Mouse (Mus musculus) embryonic facial prominence, embryonic 12.5 days (tissue): ENCODE measurements at regions not wholly inside any gene's neighbourhood (a gene's known extent, or its start where the extent isn't known, plus 50 kb on each side); places are given as distances from the start of the nearest gene placed in this dataset.

Source experiments
- ATAC-seq: fragments of 200-750 bp; cut with Nextera tagmentation; 2 replicates; pipeline ENCODE4 v1.8.0; 2017; ENCODE audit not compliant: insufficient number of reproducible peaks, insufficient read depth, low FRiP score, low TSS enrichment
- H3K27ac ChIP-seq: fragments of 300-500 bp; sonication (generic); 2 replicates; pipeline ENCODE4 v1.5.1; 2016; ENCODE audit warnings: mild to moderate bottlenecking
- H3K27me3 ChIP-seq: fragments of 300-500 bp; sonication (generic); 2 replicates; pipeline ENCODE4 v1.6.1; 2016; ENCODE audit warnings: mild to moderate bottlenecking, moderate library complexity
- H3K36me3 ChIP-seq: fragments of 300-500 bp; sonication (generic); 2 replicates; pipeline ENCODE4 v1.6.1; 2016; ENCODE audit warnings: mild to moderate bottlenecking
- H3K4me1 ChIP-seq: fragments of 300-500 bp; sonication (generic); 2 replicates; pipeline ENCODE4 v1.6.1; 2016
- H3K4me2 ChIP-seq: fragments of 300-500 bp; sonication (generic); replicated peaks from 2 replicates; pipeline ENCODE4 v1.6.1; 2016; ENCODE audit warnings: mild to moderate bottlenecking, moderate library complexity
- H3K4me3 ChIP-seq: fragments of 300-500 bp; sonication (generic); 2 replicates; pipeline ENCODE4 v1.5.1; 2016; ENCODE audit warnings: mild to moderate bottlenecking
- H3K9ac ChIP-seq: fragments of 300-500 bp; sonication (generic); 2 replicates; pipeline ENCODE4 v1.6.1; 2016; ENCODE audit warnings: mild to moderate bottlenecking, moderate library complexity
- H3K9me3 ChIP-seq: fragments of 300-500 bp; sonication (generic); 2 replicates; pipeline ENCODE4 v1.6.1; 2016; ENCODE audit warnings: mild to moderate bottlenecking, moderate library complexity
- WGBS: fragments of 180-500 bp; shearing (Covaris S2); methylation state at CpG from one replicate; pipeline ENCODE4 v1.1.7; 2016; 5-methylcytosine and 5-hydroxymethylcytosine counted together

- no peak overlapping the region for H3K27ac ChIP-seq
- H3K36me3 ChIP-seq: no peaks in the 10 kb centered on the region
- H3K4me1 ChIP-seq: no peaks in the 10 kb centered on the region
- 75% methylated on average over 3 of the region's 3 CpGs for WGBS
- no peak overlapping the region for H3K9ac ChIP-seq
- H3K27me3 ChIP-seq: no peaks in the 10 kb centered on the region
- no peak overlapping the region for H3K4me2 ChIP-seq
- H3K9me3 ChIP-seq: no peaks in the 10 kb centered on the region
- H3K4me3 ChIP-seq: no peak overlapping the region
- ATAC-seq: no peak
These were observed 221.3 kb upstream of the Irx1 start for GRCm38 (mm10) chr13:72184846-72185118.

GRCm38 (mm10) chr13:72195881-72196280, 232.4 kb upstream of the Irx1 start:
- peaks cover 13% of the 10 kb centered on the region; the same call in 1 of the 2 replicates for H3K4me1 ChIP-seq
- no peak overlapping the region for H3K4me3 ChIP-seq
- H3K27ac ChIP-seq: no peak overlapping the region
- no peaks in the 10 kb centered on the region for H3K36me3 ChIP-seq
- no peaks in the 10 kb centered on the region for H3K27me3 ChIP-seq
- H3K4me2 ChIP-seq: no peak overlapping the region
- 89% methylated on average over 2 of the region's 2 CpGs for WGBS
- ATAC-seq: no peak
- no peaks in the 10 kb centered on the region for H3K9me3 ChIP-seq
- H3K9ac ChIP-seq: no peak overlapping the region

GRCm38 (mm10) chr13:72198341-72199105, 235.0 kb upstream of the Irx1 start:
- WGBS: 50% methylated on average over 22 of the region's 22 CpGs
- no peak for ATAC-seq
- Histone ChIP-seq H3K27ac (no peak overlapping the region), H3K9ac (no peak overlapping the region), H3K4me2 (0 out of 2 replicates have a peak overlapping the region, but pooled peaks have one; percentile 0), H3K4me1 (peaks cover 13% of the 10 kb centered on the region; the same call in 1 of the 2 replicates), H3K4me3 (no peak overlapping the region), H3K9me3 (no peaks in the 10 kb centered on the region), H3K27me3 (no peaks in the 10 kb centered on the region), H3K36me3 (no peaks in the 10 kb centered on the region)

GRCm38 (mm10) chr13:72209518-72209917, 246.0 kb upstream of the Irx1 start:
- H3K36me3 ChIP-seq: no peaks in the 10 kb centered on the region
- no peak for ATAC-seq
- H3K9ac ChIP-seq: no peak overlapping the region
- H3K9me3 ChIP-seq: no peaks in the 10 kb centered on the region
- WGBS: 85% methylated on average over 5 of the region's 5 CpGs
- no peaks in the 10 kb centered on the region for H3K27me3 ChIP-seq
- no peak overlapping the region for H3K27ac ChIP-seq
- H3K4me1 ChIP-seq: no peaks in the 10 kb centered on the region
- no peak overlapping the region for H3K4me3 ChIP-seq
- H3K4me2 ChIP-seq: no peak overlapping the region

- no peak overlapping the region for H3K4me3 ChIP-seq
- ATAC-seq: no peak
- 38% methylated on average over 10 of the region's 10 CpGs for WGBS
- H3K9me3 ChIP-seq: no peaks in the 10 kb centered on the region
- H3K4me1 ChIP-seq: no peaks in the 10 kb centered on the region
- H3K36me3 ChIP-seq: no peaks in the 10 kb centered on the region
- no peaks in the 10 kb centered on the region for H3K27me3 ChIP-seq
- H3K27ac ChIP-seq: no peak overlapping the region
- H3K9ac ChIP-seq: no peak overlapping the region
- no peak overlapping the region for H3K4me2 ChIP-seq
These were observed 246.5 kb upstream of the Irx1 start for GRCm38 (mm10) chr13:72209946-72210456.

GRCm38 (mm10) chr13:72210474-72211309, 247.2 kb upstream of the Irx1 start:
- H3K27ac ChIP-seq: no peak overlapping the region
- 65% methylated on average over 7 of the region's 7 CpGs for WGBS
- no peaks in the 10 kb centered on the region for H3K4me1 ChIP-seq
- H3K9ac ChIP-seq: no peak overlapping the region
- H3K36me3 ChIP-seq: no peaks in the 10 kb centered on the region
- H3K27me3 ChIP-seq: no peaks in the 10 kb centered on the region
- H3K4me3 ChIP-seq: no peak overlapping the region
- H3K9me3 ChIP-seq: no peaks in the 10 kb centered on the region
- H3K4me2 ChIP-seq: no peak overlapping the region
- ATAC-seq: no peak

- no peaks in the 10 kb centered on the region for H3K4me1 ChIP-seq
- H3K4me2 ChIP-seq: no peak overlapping the region
- no peaks in the 10 kb centered on the region for H3K36me3 ChIP-seq
- no peak overlapping the region for H3K9ac ChIP-seq
- ATAC-seq: no peak
- no peak overlapping the region for H3K27ac ChIP-seq
- H3K4me3 ChIP-seq: no peak overlapping the region
- no peaks in the 10 kb centered on the region for H3K27me3 ChIP-seq
- WGBS: 69% methylated on average over 4 of the region's 4 CpGs
- no peaks in the 10 kb centered on the region for H3K9me3 ChIP-seq
These were observed 248.2 kb upstream of the Irx1 start for GRCm38 (mm10) chr13:72211716-72212115.

GRCm38 (mm10) chr13:72212747-72213146, 249.2 kb upstream of the Irx1 start:
- no peaks in the 10 kb centered on the region for H3K27me3 ChIP-seq
- H3K9ac ChIP-seq: no peak overlapping the region
- no peak overlapping the region for H3K4me3 ChIP-seq
- no peaks in the 10 kb centered on the region for H3K36me3 ChIP-seq
- H3K4me2 ChIP-seq: no peak overlapping the region
- no peak for ATAC-seq
- 68% methylated on average over 2 of the region's 2 CpGs for WGBS
- H3K9me3 ChIP-seq: no peaks in the 10 kb centered on the region
- H3K27ac ChIP-seq: no peak overlapping the region
- H3K4me1 ChIP-seq: no peaks in the 10 kb centered on the region

- Histone ChIP-seq H3K9me3 (peaks cover 6% of the 10 kb centered on the region; the same call in 1 of the 2 replicates), H3K27ac (no peak overlapping the region), H3K4me1 (no peaks in the 10 kb centered on the region), H3K9ac (no peak overlapping the region), H3K36me3 (no peaks in the 10 kb centered on the region), H3K4me2 (no peak overlapping the region), H3K27me3 (no peaks in the 10 kb centered on the region), H3K4me3 (no peak overlapping the region)
- 80% methylated on average over 2 of the region's 2 CpGs for WGBS
- ATAC-seq: no peak
These were observed 255.8 kb upstream of the Irx1 start for GRCm38 (mm10) chr13:72219329-72219728.

GRCm38 (mm10) chr13:72227102-72227501, 263.6 kb upstream of the Irx1 start:
- Histone ChIP-seq H3K36me3 (no peaks in the 10 kb centered on the region), H3K27ac (no peak overlapping the region), H3K4me2 (no peak overlapping the region), H3K4me1 (no peaks in the 10 kb centered on the region), H3K9me3 (no peaks in the 10 kb centered on the region), H3K27me3 (0 out of 2 replicates have a peak, but pooled peaks cover 4% of the 10 kb centered on the region), H3K9ac (no peak overlapping the region), H3K4me3 (no peak overlapping the region)
- no peak for ATAC-seq
- WGBS: 91% methylated on average over 1 of the region's 1 CpGs

GRCm38 (mm10) chr13:72231032-72231591, 267.6 kb upstream of the Irx1 start:
- no peak overlapping the region for H3K4me2 ChIP-seq
- no peaks in the 10 kb centered on the region for H3K36me3 ChIP-seq
- H3K27me3 ChIP-seq: 0 out of 2 replicates have a peak, but pooled peaks cover 1% of the 10 kb centered on the region
- H3K27ac ChIP-seq: no peak overlapping the region
- no peaks in the 10 kb centered on the region for H3K9me3 ChIP-seq
- no peak overlapping the region for H3K9ac ChIP-seq
- no peaks in the 10 kb centered on the region for H3K4me1 ChIP-seq
- WGBS: 61% methylated on average over 4 of the region's 4 CpGs
- no peak overlapping the region for H3K4me3 ChIP-seq
- no peak for ATAC-seq

GRCm38 (mm10) chr13:72232080-72232479, 268.6 kb upstream of the Irx1 start:
- Histone ChIP-seq H3K36me3 (no peaks in the 10 kb centered on the region), H3K27ac (no peak overlapping the region), H3K9me3 (no peaks in the 10 kb centered on the region), H3K4me1 (no peaks in the 10 kb centered on the region), H3K27me3 (no peaks in the 10 kb centered on the region), H3K4me3 (no peak overlapping the region), H3K4me2 (no peak overlapping the region), H3K9ac (no peak overlapping the region)
- ATAC-seq: no peak
